Mouse (Mus musculus) hindbrain, embryonic 11.5 days (tissue): ENCODE measurements around the gene Crlf3. TPM values are rescaled to one million over a fixed set of nuclear protein-coding genes. Genes with fewer than 3 reads are reported as not detected.

Experiments used
- polyA plus RNA-seq: library from polyadenylated mRNA; unstranded; fragments of >200 nt; fragmentation: Nextera tagmentation; extraction: Ambion mirVana; gene quantifications from 2 replicates; pipeline ENCODE4 v1.2.1, GENCODE M21; 2014

Crlf3 gene
- polyA plus RNA-seq, 1 experiment from 2014 or later = 27.0 TPM

Other genes with a start within 250 kb of the Crlf3 start
- 84.5 and 87.5 TPM in 2 replicates for gene Utp6, start 118.6 kb downstream of the Crlf3 start, polyA plus RNA-seq
- gene Suz12, start 87.9 kb downstream of the Crlf3 start, polyA plus RNA-seq = 26.1 and 36.1 TPM in 2 replicates
- gene Atad5, start 8.4 kb upstream of the Crlf3 start, polyA plus RNA-seq = 14.7 and 17.7 TPM in 2 replicates
- gene Tefm, start 61.2 kb upstream of the Crlf3 start, polyA plus RNA-seq = 29.4 and 34.6 TPM in 2 replicates
- 1.1 and 1.4 TPM in 2 replicates for gene Adap2, start 73.1 kb upstream of the Crlf3 start, polyA plus RNA-seq
- 3.3 and 3.8 TPM in 2 replicates for gene Rnf135, start 102.9 kb upstream of the Crlf3 start, polyA plus RNA-seq
- 73.8 and 74.9 TPM in 2 replicates for gene Rhot1, start 128.0 kb upstream of the Crlf3 start, polyA plus RNA-seq
- gene Rhbdl3, start 219.9 kb upstream of the Crlf3 start, polyA plus RNA-seq = 13.4 and 16.4 TPM in 2 replicates